Mouse (Mus musculus) liver, embryonic 14.5 days (tissue): ENCODE results near the gene Pcdh17.

Experiments used
- CTCF ChIP-seq: IDR thresholded peaks from 2 replicates; pipeline ENCODE4 v1.5.1; 2016; ENCODE audit warnings: antibody characterized with exemption, low read depth, control low read depth
- EP300 ChIP-seq: IDR thresholded peaks from 2 replicates; pipeline ENCODE4 v1.6.1; 2016; ENCODE audit warnings: antibody characterized with exemption, low read depth

DNA sequence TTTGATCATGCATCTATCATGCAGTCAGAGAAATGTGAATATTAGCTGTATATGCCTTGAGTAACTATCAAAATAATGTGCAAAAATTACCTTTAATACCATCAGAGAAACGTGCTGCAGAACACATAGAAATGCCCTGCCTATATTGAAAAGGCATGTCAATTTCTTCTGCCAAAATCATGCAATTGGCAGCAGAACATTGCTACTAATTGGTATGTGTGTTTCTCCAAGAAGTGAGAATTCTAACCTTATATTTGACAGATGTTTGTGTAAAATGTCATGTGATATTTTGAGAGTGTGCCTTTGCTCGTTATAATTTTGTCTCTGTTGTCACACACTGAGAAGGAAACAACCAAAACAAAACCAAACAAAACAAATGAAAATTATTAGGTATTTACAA, 18.6 kb upstream of the Pcdh17 start:
- TF ChIP-seq EP300 (no peak), CTCF (no peak)
